Mouse (Mus musculus) heart, adult 8-10 months (tissue): ENCODE data around the gene Gsap. TPM values are rescaled to one million over a fixed set of nuclear protein-coding genes. Genes with fewer than 3 reads are reported as not detected.
"Not testable (repeated sequence)": the region's sequence is repeated elsewhere in the genome, so short reads cannot be mapped to it uniquely, and the experiment has no call there.

Experiments used
- DNase-seq: peaks from one replicate; pipeline ENCODE4 v3.0.0; 2022; ENCODE audit warnings: low spot score
- total RNA-seq, 4 experiments: library from RNA; stranded (reverse); gene quantifications; 2 replicates each; pipeline ENCODE4 v1.2.4; 2022

The Gsap gene
- total RNA-seq, 4 experiments from 2014 or later: 3.9 to 6.5 (median 4.2) TPM

DNA sequence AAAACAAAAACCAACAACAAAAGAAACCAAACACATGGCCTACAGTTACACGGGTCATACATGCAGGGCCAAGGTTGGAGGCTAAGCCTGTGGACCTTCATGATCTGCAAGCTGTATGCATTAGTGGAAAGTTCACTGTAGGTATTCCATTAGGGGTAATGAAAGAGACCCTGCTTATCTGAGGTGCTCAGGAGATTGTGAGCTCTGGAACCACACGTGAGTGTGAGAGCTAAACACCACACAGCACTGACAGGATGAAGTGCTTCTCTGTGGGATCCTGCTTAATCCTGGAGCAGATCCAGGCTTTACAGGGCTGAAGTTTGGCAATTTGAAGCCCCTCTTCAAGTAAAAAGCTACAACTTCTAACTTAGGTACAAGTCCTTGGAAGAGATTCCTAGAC, 134.1 kb downstream of the Gsap start:
- no peak for DNase-seq

DNA sequence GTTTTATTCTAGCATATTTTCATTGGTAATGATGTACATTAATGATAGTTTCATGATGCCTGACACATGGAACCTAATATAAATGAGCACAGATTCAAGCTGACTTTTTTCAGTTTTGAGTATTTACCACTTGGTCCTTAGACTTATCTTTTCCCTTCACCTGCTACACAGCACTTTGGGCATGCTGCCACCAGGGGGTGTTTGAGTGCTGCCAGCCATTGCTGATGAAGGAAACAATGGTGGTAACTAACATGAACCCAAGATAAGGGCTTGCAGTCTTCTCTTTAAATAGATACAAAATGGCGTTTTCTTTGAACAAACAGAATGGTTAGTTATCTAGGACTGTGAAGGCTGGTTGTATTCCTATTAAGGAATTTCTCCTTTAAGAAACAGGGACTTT, 140.4 kb downstream of the Gsap start:
- DNase-seq: peak; percentile 59

DNA sequence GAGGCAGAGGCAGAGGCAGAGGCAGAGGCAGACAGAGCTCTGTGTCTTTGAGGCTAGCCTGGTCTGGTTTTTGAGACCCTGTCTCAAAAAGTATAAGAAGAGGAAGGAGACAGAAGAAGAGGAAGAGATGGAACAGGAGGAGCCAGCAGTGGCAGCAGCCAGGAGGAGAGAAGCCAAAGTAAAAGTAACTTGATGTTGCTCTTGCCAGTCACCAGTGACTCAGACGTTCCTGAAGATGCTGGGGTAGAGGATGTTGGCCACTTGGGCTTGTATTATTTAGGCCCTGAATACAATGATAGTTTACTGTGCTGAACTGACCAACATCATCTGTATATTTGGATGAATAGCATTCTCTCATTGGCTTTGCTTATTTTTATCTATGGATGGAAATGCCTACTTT, 142.5 kb downstream of the Gsap start:
- DNase-seq: no peak

DNA sequence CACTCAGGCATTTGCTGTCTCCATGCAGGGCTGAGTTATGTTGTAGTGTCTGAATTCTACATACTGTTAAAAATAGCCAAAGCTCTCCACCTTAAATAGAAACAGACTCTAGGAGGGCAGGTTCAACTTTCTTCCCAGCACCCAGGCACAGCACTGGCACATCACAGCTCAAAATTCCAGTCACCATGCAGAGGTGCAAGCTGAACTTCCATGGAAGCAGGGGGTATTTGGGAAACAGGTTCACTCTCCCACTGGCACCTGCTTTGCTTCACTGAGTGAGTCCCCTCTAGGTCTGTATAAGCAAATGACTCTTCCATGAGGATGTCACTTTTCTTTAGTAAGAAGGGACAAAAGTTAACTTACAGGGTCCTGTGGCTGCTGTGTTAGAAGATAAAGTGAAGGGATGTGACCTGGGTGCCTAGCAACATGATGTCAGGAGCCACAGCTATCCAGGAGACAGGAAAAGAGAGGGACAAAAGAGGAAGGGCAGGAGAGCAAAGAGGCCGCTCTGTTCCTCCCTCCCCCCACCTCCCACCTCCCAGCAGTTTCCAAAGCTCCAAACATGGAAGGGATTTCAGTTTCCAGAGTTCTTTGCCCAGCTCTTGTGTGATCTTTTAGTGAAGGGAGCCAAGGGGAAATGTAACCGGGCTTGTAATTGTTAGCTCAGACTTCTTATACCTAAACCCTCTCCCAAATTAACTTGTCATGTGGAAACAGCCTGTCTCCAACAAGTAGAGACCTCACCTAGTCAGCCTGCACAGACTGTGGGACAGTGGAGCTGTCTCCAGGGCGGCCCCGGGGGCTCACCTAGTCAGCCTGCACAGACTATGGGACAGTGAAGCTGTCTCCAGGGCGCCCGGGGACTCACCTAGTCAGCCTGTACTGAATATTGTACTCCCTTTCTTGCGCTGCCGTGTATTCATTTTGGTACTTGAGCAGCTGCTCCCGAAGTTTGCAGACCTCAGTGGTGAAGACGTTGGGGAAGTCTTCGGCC, 143.9 kb downstream of the Gsap start:
- peak; percentile 42 for DNase-seq

DNA sequence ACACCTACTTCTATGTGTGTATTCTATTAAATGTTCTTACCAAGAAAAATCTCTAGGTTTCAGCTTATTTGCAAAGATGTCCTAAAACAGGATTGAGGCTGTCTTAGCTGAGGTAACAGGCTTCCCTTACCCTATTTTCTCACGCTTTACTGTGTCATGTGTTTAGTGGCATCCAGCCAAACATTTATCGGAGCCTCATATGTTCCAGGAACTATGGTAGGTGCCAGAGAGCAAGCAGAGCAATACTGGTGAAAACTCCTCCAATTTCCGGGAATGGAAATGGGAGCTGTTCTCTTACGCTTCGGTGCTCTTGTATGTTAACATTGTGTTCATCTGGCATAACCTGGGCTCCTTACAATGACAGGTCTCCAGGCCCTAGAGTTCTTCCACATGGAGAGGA, 145.6 kb downstream of the Gsap start:
- peak; percentile 47 for DNase-seq

DNA sequence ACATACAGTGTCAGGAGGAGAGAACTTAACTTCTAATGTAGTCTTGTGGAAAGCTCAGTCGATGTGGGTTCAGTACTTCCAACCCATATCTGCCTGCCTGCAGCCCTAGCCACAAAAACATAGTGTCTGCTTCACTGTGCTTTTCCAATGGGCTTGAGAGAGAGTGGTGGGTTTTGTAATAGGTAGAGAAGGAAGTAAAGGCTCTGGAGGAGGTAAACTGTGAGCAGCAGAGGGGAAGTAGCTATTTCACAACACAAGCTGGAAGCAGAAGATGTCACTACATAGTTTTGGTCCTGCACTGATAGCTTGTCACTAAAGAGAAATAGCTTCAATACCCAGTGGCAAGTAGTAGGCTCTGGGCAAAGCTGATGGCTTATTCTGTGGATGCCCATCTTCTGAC, 146.1 kb downstream of the Gsap start:
- DNase-seq: no peak

DNA sequence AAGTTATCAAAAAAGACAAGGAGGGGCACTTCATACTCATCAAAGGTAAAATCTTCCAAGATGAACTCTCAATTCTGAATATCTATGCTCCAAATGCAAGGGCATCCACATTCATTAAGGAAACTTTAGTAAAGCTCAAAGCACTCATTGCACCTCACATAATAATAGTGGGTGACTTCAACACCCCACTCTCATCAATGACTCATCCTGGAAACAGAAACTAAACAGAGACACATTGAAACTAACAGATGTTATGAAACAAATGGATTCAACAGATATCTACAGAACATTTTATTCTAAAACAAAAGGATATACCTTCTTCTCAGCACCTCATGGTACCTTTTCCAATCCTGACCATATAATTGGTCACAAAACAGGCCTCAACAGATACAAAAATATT, 156.2 kb downstream of the Gsap start:
- DNase-seq: not testable (repeated sequence)

DNA sequence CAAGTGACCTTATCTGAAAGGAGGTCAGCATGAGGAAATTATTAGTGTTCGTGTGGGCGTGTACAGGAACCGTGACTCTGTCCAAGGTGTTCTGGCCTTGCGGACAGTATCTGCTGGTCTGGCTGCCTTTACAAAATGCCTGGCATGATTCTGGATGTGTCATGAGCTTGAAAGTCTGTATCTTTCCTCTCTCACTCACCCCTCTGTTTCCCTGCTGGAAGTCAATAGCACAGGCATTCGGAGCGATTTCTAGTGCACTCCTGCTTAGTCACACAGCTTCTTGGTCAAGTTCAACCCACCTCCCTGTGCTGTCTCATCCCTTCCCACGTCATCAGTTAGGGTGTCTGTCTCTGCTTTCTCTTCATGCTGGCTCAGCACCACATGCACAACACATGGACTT, 162.3 kb downstream of the Gsap start:
- DNase-seq: no peak

DNA sequence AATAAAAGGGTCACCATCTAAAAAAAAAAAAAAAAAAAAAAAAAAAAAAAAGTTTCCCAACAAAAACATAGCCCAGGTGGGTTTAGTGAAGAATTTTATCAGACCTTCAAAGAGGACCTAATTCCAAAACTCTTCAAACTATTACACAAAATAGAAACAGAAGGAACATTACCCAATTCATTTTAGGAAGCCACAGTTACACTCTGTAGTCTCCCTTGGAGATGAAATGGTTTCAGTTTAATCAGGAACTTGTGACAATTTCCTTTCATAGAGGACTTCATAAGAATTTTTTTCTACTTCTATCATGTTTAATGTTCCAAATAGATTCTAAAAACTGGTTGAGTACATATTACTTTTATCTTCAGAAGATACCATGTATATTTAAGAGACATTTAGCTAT, 165.6 kb downstream of the Gsap start:
- DNase-seq: no peak

DNA sequence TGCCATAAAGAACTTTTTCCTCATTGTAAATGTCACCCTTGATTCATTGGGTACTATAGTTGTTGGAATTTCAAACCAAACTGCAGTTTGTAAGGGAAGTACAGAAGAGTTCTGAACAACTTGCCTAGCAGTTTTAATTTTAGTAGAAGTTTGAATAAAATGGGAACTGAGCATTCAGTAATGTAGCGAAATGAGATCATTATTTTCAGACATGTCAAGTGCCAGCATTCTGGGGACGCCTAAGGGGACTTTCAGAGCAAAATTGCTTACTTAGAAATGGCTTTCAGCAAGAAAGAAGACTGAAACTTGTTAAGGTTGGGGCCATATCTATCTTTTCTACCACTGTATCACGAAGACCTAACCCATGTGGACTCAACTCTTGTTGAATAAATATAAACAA, 172.6 kb downstream of the Gsap start:
- no peak for DNase-seq

DNA sequence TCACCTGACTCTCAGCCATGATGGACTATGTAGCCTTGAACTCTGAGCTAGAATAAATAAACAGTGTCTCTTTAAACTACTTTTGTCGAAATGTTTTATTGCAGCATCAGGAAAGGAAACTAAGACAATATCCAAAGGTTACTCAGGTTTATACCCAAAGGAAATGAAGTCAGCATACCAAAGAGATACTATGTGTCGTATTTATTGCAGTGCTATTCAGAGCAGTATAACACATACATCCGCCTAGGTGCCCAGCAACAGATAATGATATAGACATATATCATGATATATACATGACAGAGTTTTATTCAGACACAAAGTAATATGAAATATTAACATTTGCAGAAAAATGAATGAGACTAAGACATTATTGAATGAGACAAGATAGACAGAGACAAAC, 177.3 kb downstream of the Gsap start:
- DNase-seq: no peak

Other genes starting within 250 kb of the Gsap start
- gene Rsbn1l, start 229.9 kb upstream of the Gsap start, total RNA-seq: 10 to 100 TPM; 13.3 to 14.5 (median 14.2) TPM
- 10 to 100 TPM; 27.1 to 32.0 (median 27.8) TPM for gene Ptpn12, start 130.3 kb upstream of the Gsap start, total RNA-seq
- gene Fgl2, start 186.4 kb downstream of the Gsap start, total RNA-seq: 10 to 100 TPM; 12.4 to 23.7 (median 18.0) TPM
- 1 to 10 TPM; 2.6 to 6.0 (median 4.1) TPM for gene Ccdc146, start 238.4 kb downstream of the Gsap start, total RNA-seq
- gene Fam185a, start 238.7 kb downstream of the Gsap start, total RNA-seq: 10 to 100 TPM; 20.9 to 23.3 (median 22.5) TPM